Mouse (Mus musculus) right cerebral cortex, adult 18-20 months (tissue): ENCODE data around the gene Nutf2-ps1.
"Not testable (repeated sequence)": the region's sequence is repeated elsewhere in the genome, so short reads cannot be mapped to it uniquely, and the experiment has no call there.

Experiments
- DNase-seq: peaks from one replicate; pipeline ENCODE4 v3.0.0; 2022; ENCODE audit warnings: mixed read lengths

Gene Nutf2-ps1

GRCm38 (mm10) chr19:53588968-53589367 is at the start of gene Nutf2-ps1:
Gene Nutf2-ps1, minus strand, starts transcription at chr19:53589068.
- not testable (repeated sequence) for DNase-seq

DNA sequence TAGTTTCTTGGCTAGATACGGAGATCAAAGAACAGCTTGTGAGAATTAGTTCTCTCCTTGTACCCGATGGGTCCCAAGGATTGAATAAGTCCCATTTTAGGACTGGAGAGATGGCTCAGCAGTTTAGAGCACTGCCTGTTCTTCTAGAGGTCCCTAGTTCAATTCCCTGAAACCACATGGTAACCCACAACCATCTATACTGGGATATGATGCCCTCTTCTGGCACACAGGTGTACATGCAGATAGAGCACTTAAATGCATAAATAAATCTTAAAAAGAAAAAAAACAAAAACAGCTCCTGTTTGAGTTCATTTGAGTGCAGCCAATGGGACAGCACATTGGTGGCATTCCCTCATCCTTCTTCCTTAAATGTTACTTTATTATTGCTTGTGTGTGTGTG is 49.2 kb upstream of the Nutf2-ps1 start:
- DNase-seq, result no peak

DNA sequence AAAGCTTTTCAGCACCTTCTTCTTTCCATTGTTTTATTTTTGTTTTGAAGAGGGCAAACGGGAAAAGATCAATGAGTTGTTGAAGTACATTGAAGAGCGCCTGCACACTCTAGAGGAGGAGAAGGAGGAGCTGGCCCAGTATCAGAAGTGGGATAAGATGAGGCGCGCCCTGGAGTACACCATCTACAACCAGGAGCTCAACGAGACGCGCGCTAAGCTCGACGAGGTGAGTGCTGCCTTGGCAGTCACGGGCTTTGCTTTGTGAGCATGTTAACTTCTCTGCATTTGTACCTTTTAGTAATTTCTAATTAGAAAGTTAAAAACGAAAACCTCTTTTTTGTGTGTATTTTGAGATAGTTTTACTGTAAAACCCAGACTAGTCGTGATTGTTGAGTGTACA is 32.8 kb upstream of the Nutf2-ps1 start:
- DNase-seq, result no peak

DNA sequence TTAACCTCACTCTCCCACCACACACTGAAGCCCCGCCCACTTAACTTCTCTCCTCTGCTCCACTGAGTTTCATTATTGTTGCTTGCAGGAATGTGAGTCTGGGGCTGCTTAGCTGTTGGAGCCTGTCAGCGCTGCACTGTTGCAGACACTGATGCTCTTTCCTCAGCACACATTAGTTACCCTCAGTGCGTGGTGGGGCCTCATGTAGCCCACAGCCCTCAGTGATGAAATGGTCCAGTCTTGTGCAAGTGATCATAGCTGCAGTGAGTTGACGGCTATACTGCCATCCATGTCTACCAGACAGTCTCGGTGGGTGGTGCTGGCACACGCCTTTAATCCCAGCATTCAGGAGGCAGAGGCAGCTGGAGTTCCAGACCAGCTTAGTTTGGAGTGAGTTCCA is 20.1 kb upstream of the Nutf2-ps1 start:
- no peak for DNase-seq

DNA sequence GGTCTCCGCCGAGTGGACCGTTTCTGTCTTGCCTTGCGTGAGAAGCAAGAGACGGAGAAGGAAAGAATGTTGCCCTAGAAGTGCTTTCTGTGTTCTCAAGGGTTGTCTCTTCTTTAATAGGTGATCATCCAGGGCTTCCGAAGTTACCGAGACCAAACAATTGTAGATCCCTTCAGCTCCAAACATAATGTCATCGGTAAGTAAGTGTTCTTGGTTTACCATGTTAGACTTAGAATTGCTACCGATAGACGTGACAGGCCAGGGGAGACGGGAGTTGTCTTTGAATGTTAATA is 12.4 kb upstream of the Nutf2-ps1 start:
- no peak for DNase-seq

- DNase-seq, result peak; percentile 49
These were observed 11.9 kb upstream of the Nutf2-ps1 start for GRCm38 (mm10) chr19:53600549-53601362.

DNA sequence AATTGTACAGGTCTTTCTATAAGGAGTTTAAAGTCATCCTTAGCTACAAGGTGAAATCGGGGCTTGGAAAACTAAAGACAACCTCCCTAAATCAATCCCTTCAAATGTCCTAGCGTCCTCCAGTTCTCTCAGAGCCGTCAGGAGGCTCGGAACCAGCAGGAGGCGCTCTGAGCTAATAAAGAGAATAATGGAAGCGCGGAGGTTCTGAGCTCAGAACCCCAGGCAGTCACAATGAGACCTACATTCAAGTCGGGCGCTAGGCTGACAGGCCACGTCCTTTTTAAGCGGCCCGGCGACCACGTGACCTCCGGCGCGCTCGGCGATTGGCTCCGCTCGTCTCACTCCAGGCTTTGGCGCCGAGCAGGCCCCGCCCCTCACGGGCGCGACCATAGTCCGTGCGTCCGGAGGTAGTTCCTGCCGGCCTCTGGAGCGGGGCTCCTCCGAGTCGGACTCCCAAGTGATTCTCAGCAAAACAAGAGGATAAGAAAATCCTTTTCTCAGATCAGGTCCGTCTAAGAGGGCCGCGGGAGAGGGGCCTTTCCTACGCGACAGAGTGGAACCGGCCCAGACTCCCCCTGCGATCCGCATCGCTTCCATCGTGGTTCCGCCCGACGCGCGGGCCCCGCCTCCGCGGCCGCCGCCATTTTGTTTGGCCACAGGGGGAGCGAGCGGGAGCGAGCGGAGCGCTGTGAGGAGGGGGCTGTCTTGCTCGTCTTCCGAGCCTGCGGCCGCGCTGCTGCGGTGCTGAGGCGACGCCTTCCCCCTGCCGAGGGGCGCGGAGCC is 11.1 kb upstream of the Nutf2-ps1 start, which contains the start of gene Smc3:
Gene Smc3, plus strand, starts transcription at position 642 of the 783 bp plus-strand sequence.
- peak; percentile 98 for DNase-seq

DNA sequence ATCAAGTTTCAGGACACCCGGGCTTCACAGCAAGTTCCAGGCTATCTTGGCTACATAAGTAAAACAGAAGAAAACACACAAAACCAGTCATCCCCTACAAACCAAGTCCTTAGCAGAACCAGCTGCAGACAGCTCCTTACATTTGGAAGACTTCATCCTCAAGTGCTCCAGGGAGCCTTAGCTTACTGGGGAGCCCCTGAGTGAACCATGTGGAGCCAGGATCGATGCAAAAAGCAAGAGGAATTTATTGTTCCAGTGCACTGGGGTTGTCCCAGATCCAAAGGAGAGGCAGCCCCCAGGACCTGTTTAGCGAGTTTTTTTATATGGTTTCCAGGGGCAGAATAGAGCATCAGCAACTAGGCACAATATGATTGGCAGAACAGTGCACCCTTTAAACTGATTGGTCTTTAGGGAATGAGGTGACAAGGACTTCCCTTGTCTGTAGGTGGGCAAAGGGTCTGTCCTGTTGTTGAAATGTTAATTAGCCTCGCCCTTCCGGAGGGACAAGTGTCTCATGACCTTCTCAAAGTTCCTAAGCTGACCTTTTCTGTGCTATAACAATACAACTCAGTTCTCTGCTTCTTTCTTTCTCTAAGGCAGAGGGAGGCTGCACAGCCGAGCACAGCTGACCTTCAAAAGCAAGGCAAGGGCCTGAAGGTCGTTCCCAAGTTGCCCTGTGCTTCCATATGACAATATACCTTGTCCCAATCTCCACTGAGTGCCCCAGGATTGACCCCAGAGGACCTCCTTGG is 8.0 kb upstream of the Nutf2-ps1 start:
- no peak for DNase-seq

DNA sequence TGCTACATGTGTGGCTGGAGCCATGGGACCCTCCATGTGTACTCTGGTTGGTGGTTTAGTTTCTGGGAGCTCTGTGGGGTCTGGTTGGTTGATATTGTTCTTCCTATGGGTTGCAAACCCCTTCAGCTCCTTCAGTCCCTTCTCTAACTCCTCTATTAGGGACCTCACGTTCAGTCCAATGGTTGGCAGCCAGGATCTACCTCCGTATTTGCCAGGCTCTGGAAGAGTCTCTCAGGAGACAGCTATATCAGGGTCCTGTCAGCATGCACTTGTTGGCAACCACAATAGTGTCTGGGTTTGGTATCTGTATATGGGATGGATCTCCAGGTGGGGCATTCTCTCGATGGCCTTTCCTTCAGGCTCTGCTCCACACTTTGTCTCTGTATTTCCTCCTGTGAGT is 1.2 kb downstream of the Nutf2-ps1 start:
- DNase-seq, result not testable (repeated sequence)

- DNase-seq, result not testable (repeated sequence)
These were observed 8.6 kb downstream of the Nutf2-ps1 start for GRCm38 (mm10) chr19:53580271-53580670.

DNA sequence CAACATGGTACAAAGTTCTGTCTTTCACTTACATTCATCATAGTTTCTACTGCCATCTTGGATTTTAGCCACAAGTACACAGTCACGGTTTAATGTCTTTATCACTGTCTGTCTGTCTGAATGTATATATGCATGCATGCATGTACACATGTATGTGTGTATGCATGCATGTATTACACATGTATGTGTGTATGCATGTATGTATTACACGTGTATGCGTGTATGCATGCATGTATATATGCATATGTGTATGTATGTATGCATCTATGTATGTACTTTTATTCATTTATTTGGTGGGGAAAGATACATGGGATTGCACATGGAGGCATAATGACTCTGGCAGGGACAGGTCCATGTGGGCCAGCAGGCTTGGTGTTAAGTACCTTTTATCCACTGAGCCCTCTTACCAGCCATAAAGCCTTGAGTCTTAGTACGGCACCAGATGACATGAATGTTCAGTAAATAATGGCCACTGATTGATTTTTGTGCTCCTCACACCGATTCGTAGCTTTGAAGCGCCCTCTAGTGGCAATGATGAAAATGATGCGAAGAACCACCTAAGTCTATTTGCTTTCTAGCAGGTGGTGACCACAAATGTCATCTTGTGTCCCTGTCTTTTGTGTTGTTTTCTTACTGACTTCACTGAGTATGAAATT is 10.1 kb downstream of the Nutf2-ps1 start:
- DNase-seq, result peak; percentile 52

DNA sequence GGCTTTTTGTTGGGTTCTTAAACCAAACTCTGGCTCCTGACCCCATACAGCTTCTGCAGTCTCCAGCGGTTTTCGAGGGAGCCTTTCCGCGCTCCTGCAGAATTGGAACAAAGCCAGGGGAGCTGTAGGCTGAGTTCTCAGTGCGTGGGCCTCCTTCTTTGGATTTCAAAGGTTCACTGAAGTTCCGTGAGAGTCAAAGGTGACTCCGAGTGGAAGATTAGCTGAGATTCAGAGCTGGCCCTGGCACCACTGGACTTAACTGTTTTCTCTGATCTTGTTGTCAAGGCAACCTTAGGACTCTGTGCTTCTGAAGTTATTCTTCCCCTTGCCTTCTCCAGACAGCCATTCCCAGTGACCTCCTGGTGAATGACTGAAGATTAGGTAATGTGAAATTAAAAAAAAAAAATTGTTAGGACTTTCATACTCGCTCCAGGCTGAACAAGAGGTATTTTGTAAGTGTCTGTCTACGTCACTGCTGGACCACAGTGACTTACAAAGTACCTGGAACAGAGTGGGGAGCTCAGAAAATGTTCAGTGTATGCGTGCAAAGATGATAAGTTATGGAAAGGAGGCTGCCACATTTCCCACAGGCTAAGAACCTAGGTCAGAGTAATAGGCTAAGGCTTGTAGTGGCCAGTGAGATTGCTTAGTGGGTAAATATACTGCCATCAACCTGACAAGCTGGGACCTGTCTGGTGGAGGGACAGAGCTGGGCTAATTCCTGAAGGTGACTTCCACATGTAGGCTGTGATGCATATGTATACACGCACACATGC is 11.7 kb downstream of the Nutf2-ps1 start:
- no peak for DNase-seq

DNA sequence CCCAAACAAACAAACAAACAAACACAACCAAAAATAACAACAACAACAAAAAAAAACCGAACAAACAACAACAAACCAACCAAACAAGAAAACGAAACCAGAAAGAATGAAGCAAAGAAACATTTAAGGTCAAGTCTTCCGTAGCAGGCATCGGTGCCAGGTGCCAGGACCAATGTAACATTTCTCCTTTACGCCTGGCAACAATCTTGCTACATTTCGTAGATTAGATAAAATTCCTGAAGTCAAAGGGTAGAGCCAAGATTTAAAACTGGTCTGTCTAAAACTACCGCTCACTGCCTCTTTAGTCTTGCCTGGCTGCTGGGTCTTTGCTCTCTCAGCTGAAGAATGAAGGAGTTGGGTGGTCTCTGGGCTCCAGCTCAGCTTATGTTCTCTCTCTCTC is 12.8 kb downstream of the Nutf2-ps1 start:
- DNase-seq, result no peak

GRCm38 (mm10) chr19:53575296-53576010 is 13.4 kb downstream of the Nutf2-ps1 start:
- no peak for DNase-seq

DNA sequence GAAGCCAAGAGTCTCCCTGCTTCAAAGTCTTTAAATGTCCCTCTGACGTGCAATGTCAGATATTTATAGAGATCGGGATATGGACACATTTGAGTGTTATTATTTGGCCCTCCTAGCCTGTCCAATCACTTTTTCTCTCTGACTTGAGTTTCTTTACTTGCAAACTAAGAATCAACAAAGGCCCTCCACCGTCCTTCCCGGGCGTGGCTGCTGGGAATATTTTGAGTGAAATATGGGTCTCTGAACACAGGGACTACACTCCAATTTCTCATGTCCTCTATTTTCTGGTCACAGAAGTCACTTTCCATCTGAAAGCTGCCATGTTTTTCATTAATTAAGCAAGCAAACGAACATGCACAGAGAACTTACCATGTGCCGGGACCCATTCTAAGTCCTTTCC is 14.3 kb downstream of the Nutf2-ps1 start:
- no peak for DNase-seq

DNA sequence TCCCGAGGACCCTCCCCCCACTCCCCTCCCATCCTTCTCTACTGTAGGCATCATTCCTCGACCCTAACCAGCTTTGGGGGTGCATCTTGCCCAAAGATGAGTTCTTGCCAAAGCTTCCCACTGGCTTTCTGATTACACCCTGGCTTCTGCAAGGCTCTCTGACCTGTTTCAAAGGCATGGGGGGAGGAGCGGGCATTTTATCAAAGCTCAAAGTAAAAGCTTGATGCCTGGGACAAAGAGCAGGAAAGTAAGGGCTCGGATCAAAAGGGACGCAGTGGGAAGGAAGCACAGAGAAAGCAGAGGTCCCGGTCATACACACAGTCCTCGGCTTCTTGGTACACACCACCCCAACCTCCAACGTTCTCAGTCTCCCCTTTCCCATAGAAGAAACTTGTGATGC is 14.7 kb downstream of the Nutf2-ps1 start:
- DNase-seq, result no peak

GRCm38 (mm10) chr19:53573151-53573550 is 15.7 kb downstream of the Nutf2-ps1 start:
- DNase-seq, result no peak

DNA sequence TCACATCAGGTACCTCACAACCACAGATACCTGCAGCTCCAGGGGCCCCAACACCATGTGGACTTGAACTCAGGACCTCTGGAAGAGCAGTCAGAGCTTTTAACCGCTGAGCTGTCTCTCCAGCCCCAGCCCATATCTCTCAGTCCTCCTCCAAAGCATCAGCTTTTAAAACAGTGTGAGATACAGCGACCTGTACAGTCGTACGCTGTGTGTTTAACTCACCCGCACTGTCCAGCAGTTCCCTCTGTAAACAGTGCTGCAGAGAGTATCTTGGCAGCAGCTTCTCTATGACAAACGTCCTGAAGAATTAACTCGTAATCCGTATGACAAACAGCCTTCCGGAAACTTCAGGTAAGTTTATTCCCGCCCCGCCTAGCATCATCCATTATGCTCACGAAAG is 16.3 kb downstream of the Nutf2-ps1 start:
- no peak for DNase-seq

- no peak for DNase-seq
These were observed 17.1 kb downstream of the Nutf2-ps1 start for GRCm38 (mm10) chr19:53571501-53572428.

- no peak for DNase-seq
These were observed 17.8 kb downstream of the Nutf2-ps1 start for GRCm38 (mm10) chr19:53571056-53571455.
